Mouse (Mus musculus) MEL (cell line): ENCODE measurements around the gene Bnc1. TPM values are rescaled to one million over a fixed set of nuclear protein-coding genes. Genes with fewer than 3 reads are reported as not detected.

Experiments used
- DNase-seq: peaks from one replicate; pipeline ENCODE4 v3.0.0; 2011; ENCODE audit warnings: low read depth, low spot score
- H3K27ac ChIP-seq: 2 replicates; pipeline ENCODE4 v1.5.1; 2012; ENCODE audit warnings: low read depth, mild to moderate bottlenecking, control low read depth, low read length, moderate library complexity; ENCODE audit not compliant: control insufficient read depth
- H3K27me3 ChIP-seq, 2 experiments: fragments of 150-350 bp in 1 of 2; sonication (generic) in 1 of 2; 2 replicates each; pipeline ENCODE4 v1.6.1; 2012; ENCODE audit warnings: low read length in 2 of 2, mild to moderate bottlenecking in 2 of 2, improper control_type of control experiment in 1 of 2, moderate library complexity in 1 of 2; ENCODE audit not compliant: insufficient read depth in 2 of 2, control insufficient read depth in 1 of 2
- H3K36me3 ChIP-seq, 2 experiments: 2 replicates each; pipeline ENCODE4 v1.6.1; 2012 to 2014; ENCODE audit warnings: low read length in 2 of 2, improper control_type of control experiment in 1 of 2, inconsistent platforms in 1 of 2, mild to moderate bottlenecking in 1 of 2; ENCODE audit not compliant: insufficient read depth in 2 of 2, control insufficient read depth in 1 of 2
- H3K4me1 ChIP-seq, 2 experiments: fragments of 150-350 bp in 1 of 2; sonication (generic) in 1 of 2; 2 replicates each; pipeline ENCODE4 v1.6.1; 2012; ENCODE audit warnings: low read length in 2 of 2, improper control_type of control experiment in 1 of 2, mild to moderate bottlenecking in 1 of 2; ENCODE audit not compliant: insufficient read depth in 2 of 2, control insufficient read depth in 1 of 2
- H3K4me3 ChIP-seq, 2 experiments: fragments of 150-350 bp in 1 of 2; sonication (generic) in 1 of 2; 2 replicates each; pipeline ENCODE4 v1.5.1; 2012; ENCODE audit warnings: low read depth in 2 of 2, low read length in 2 of 2, mild to moderate bottlenecking in 2 of 2, moderate library complexity in 2 of 2, control low read depth in 1 of 2, improper control_type of control experiment in 1 of 2; ENCODE audit not compliant: control insufficient read depth in 1 of 2, insufficient read depth in 1 of 2
- H3K79me2 ChIP-seq: 2 replicates; pipeline ENCODE4 v1.6.1; 2012; ENCODE audit warnings: mild to moderate bottlenecking, low read length, moderate library complexity; ENCODE audit not compliant: control insufficient read depth, poor library complexity, insufficient read depth
- H3K9ac ChIP-seq: 2 replicates; pipeline ENCODE4 v1.6.1; 2012; ENCODE audit warnings: low read depth, mild to moderate bottlenecking, control low read depth, low read length, moderate library complexity; ENCODE audit not compliant: control insufficient read depth, poor library complexity, severe bottlenecking
- H3K9me3 ChIP-seq: fragments of 150-350 bp; sonication (generic); replicated peaks from 2 replicates; pipeline ENCODE4 v1.6.1; 2012; ENCODE audit warnings: mild to moderate bottlenecking, low read length, improper control_type of control experiment, moderate library complexity; ENCODE audit not compliant: insufficient read depth
- BHLHE40 ChIP-seq: IDR thresholded peaks from 2 replicates; pipeline ENCODE4 v1.6.1; 2012; ENCODE audit warnings: low read depth, mild to moderate bottlenecking, inconsistent platforms, low read length, improper control_type of control experiment, borderline replicate concordance
- CHD1 ChIP-seq: IDR thresholded peaks from 2 replicates; pipeline ENCODE4 v1.6.1; 2012; ENCODE audit warnings: low read depth, mild to moderate bottlenecking, inconsistent platforms, low read length, improper control_type of control experiment
- CHD2 ChIP-seq: IDR thresholded peaks from 2 replicates; pipeline ENCODE4 v1.6.1; 2011; ENCODE audit warnings: low read length, improper control_type of control experiment
- CTCF ChIP-seq, 3 experiments: IDR thresholded peaks in 2 of 3; conservative IDR thresholded peaks in 1 of 3; 2 replicates each; pipeline ENCODE4 v1.5.1; 2011 to 2012; ENCODE audit warnings: low read length in 3 of 3, low read depth in 2 of 3, mild to moderate bottlenecking in 2 of 3, improper control_type of control experiment in 1 of 3, inconsistent platforms in 1 of 3, mixed read lengths in 1 of 3, moderate library complexity in 1 of 3; ENCODE audit not compliant: control insufficient read depth in 1 of 3, insufficient read depth in 1 of 3, poor library complexity in 1 of 3, severe bottlenecking in 1 of 3
- E2F4 ChIP-seq: IDR thresholded peaks from 2 replicates; pipeline ENCODE4 v1.6.1; 2011; ENCODE audit warnings: low read depth, low read length, improper control_type of control experiment, borderline replicate concordance
- EP300 ChIP-seq, 2 experiments: IDR thresholded peaks; 2 replicates each; pipeline ENCODE4 v1.6.1; 2011; ENCODE audit warnings: improper control_type of control experiment in 2 of 2, low read length in 2 of 2, low read depth in 1 of 2, mild to moderate bottlenecking in 1 of 2
- HCFC1 ChIP-seq: IDR thresholded peaks from 2 replicates; pipeline ENCODE4 v1.6.1; 2012; ENCODE audit warnings: low read depth, mild to moderate bottlenecking, inconsistent platforms, low read length, improper control_type of control experiment, moderate library complexity
- JUND ChIP-seq: IDR thresholded peaks from 2 replicates; pipeline ENCODE4 v1.6.1; 2011; ENCODE audit warnings: low read depth, mild to moderate bottlenecking, improper control_type of control experiment, low read length
- MAZ ChIP-seq: IDR thresholded peaks from 2 replicates; pipeline ENCODE4 v1.6.1; 2012; ENCODE audit warnings: low read depth, mild to moderate bottlenecking, inconsistent platforms, low read length, improper control_type of control experiment
- MEF2A ChIP-seq: IDR thresholded peaks from 2 replicates; pipeline ENCODE4 v1.6.1; 2014; ENCODE audit warnings: low read depth, mild to moderate bottlenecking, inconsistent platforms, low read length, improper control_type of control experiment; ENCODE audit not compliant: poor library complexity, insufficient replicate concordance, severe bottlenecking; ENCODE audit errors: extremely low read depth
- MXI1 ChIP-seq: IDR thresholded peaks from 2 replicates; pipeline ENCODE4 v1.6.1; 2011; ENCODE audit warnings: mild to moderate bottlenecking, low read depth, low read length, improper control_type of control experiment
- MYC ChIP-seq: IDR thresholded peaks from 2 replicates; pipeline ENCODE4 v1.6.1; 2011; ENCODE audit warnings: low read depth, mild to moderate bottlenecking, low read length, improper control_type of control experiment, moderate library complexity
- NRF1 ChIP-seq: IDR thresholded peaks from 2 replicates; pipeline ENCODE4 v1.6.1; 2014; ENCODE audit warnings: low read depth, mild to moderate bottlenecking, inconsistent platforms, low read length, improper control_type of control experiment, moderate library complexity; ENCODE audit not compliant: poor library complexity, insufficient read depth, severe bottlenecking
- POLR2AphosphoS2 ChIP-seq: IDR thresholded peaks from 2 replicates; pipeline ENCODE4 v1.6.1; 2011; ENCODE audit warnings: low read length, improper control_type of control experiment
- POLR2AphosphoS5 ChIP-seq: IDR thresholded peaks from 2 replicates; pipeline ENCODE4 v1.6.1; 2012; ENCODE audit warnings: low read depth, borderline replicate concordance, mild to moderate bottlenecking, inconsistent platforms, low read length, moderate library complexity, mixed read lengths
- RCOR1 ChIP-seq: IDR thresholded peaks from 2 replicates; pipeline ENCODE4 v1.6.1; 2012; ENCODE audit warnings: low read depth, mild to moderate bottlenecking, inconsistent platforms, low read length, improper control_type of control experiment
- SMC3 ChIP-seq: IDR thresholded peaks from 2 replicates; pipeline ENCODE4 v1.6.1; 2011; ENCODE audit warnings: low read depth, low read length, improper control_type of control experiment
- TCF12 ChIP-seq: IDR thresholded peaks from 2 replicates; pipeline ENCODE4 v1.6.1; 2014; ENCODE audit warnings: low read depth, mild to moderate bottlenecking, inconsistent platforms, low read length, improper control_type of control experiment, moderate library complexity
- USF1 ChIP-seq: IDR thresholded peaks from 2 replicates; pipeline ENCODE4 v1.6.1; 2014; ENCODE audit warnings: low read depth, mild to moderate bottlenecking, inconsistent platforms, low read length, improper control_type of control experiment, moderate library complexity
- ZNF384 ChIP-seq: IDR thresholded peaks from 2 replicates; pipeline ENCODE4 v1.6.1; 2012; ENCODE audit warnings: low read depth, mild to moderate bottlenecking, inconsistent platforms, low read length, improper control_type of control experiment
- polyA plus RNA-seq, 2 experiments: library from polyadenylated mRNA; stranded (reverse) in 1 of 2; unstranded in 1 of 2; fragments of >175 nt in 1 of 2; fragments of >200 nt in 1 of 2; gene quantifications; 2 replicates each; pipeline versions ENCODE4 v1.2.1 to v1.2.4; 2012; ENCODE audit warnings: low replicate concordance in 2 of 2, low read depth in 1 of 2; ENCODE audit not compliant: insufficient read length in 2 of 2, insufficient read depth in 1 of 2, missing spikeins in 1 of 2
- total RNA-seq: library from RNA; depleted of rRNA; stranded (reverse); fragments of 300-350 nt; gene quantifications from 2 replicates; pipeline ENCODE4 v1.2.3, GENCODE M21; 2012

Gene Bnc1
- total and polyA plus RNA-seq, 3 experiments, result not detected

GRCm38 (mm10) chr7:81932521-81933045 is 59.5 kb downstream of the Bnc1 start:
- no peak overlapping the region for H3K9ac ChIP-seq
- H3K27me3 ChIP-seq, result no peaks in the 10 kb centered on the region; a peak in 1 of 4 replicates
- H3K9me3 ChIP-seq, result no peaks in the 10 kb centered on the region
- no peak for TF ChIP-seq RCOR1
- no peak for TF ChIP-seq BHLHE40
- no peak for TF ChIP-seq E2F4
- TF ChIP-seq HCFC1, result no peak
- no peak for TF ChIP-seq SMC3
- no peak for TF ChIP-seq MAZ
- no peak for TF ChIP-seq JUND
- TF ChIP-seq NRF1, result no peak
- TF ChIP-seq CHD1, result no peak
- no peak for TF ChIP-seq CTCF (IDR thresholded peaks at IDR 0.05 in 2 of 3, conservative IDR thresholded peaks at IDR 0.05 in 1 of 3; ENCODE audit: control insufficient read depth in 1 of 3, insufficient read depth in 1 of 3, low read depth in 2 of 3, low read length in 3 of 3, poor library complexity in 1 of 3, severe bottlenecking in 1 of 3)
- no peaks in the 10 kb centered on the region for H3K79me2 ChIP-seq
- no peak for DNase-seq
- H3K36me3 ChIP-seq, result no peaks in the 10 kb centered on the region
- no peak overlapping the region for H3K4me3 ChIP-seq
- H3K27ac ChIP-seq, result no peak overlapping the region
- no peaks in the 10 kb centered on the region for H3K4me1 ChIP-seq

DNA sequence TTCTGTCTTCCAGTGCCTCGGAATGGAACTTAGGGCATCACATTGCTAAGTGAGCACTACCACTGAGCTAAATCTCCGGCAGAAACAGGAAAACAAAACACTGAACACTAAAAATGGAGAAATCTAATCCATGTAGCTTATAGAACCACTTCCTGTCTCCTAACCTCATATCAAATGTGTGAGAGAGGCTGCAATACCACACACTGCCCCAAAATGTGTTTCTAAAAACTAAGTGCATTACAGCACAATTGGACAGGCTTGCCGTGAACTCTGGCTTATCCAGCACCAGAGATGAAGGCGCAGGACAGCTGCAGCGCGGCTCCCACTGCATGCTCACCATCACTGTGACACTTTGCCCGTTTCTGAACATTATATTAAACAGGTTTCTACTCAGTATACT is 63.1 kb downstream of the Bnc1 start:
- Histone ChIP-seq H3K9me3 (no peaks in the 10 kb centered on the region), H3K79me2 (no peaks in the 10 kb centered on the region), H3K27ac (no peak overlapping the region), H3K27me3 (no peaks in the 10 kb centered on the region; a peak in 1 of 4 replicates), H3K4me1 (no peaks in the 10 kb centered on the region), H3K36me3 (no peaks in the 10 kb centered on the region), H3K4me3 (no peak overlapping the region), H3K9ac (no peak overlapping the region)
- TF ChIP-seq CTCF (IDR thresholded peaks at IDR 0.05 in 2 of 3, conservative IDR thresholded peaks at IDR 0.05 in 1 of 3; ENCODE audit: control insufficient read depth in 1 of 3, insufficient read depth in 1 of 3, low read depth in 2 of 3, low read length in 3 of 3, poor library complexity in 1 of 3, severe bottlenecking in 1 of 3), result no peak
- no peak for TF ChIP-seq JUND
- TF ChIP-seq NRF1, result no peak
- no peak for TF ChIP-seq USF1
- no peak for TF ChIP-seq TCF12
- no peak for TF ChIP-seq MXI1
- no peak for TF ChIP-seq MEF2A
- no peak for TF ChIP-seq CHD1
- no peak for TF ChIP-seq POLR2AphosphoS2
- no peak for TF ChIP-seq ZNF384
- TF ChIP-seq CHD2, result no peak
- no peak for TF ChIP-seq POLR2AphosphoS5
- TF ChIP-seq EP300 (IDR thresholded peaks at IDR 0.05; ENCODE audit: low read depth in 1 of 2, low read length in 2 of 2), result no peak
- no peak for TF ChIP-seq MAZ
- no peak for TF ChIP-seq MYC
- no peak for TF ChIP-seq BHLHE40
- DNase-seq, result no peak
